ENCODE assay signal across 8 mouse cellular contexts in the genomic region with DNA sequence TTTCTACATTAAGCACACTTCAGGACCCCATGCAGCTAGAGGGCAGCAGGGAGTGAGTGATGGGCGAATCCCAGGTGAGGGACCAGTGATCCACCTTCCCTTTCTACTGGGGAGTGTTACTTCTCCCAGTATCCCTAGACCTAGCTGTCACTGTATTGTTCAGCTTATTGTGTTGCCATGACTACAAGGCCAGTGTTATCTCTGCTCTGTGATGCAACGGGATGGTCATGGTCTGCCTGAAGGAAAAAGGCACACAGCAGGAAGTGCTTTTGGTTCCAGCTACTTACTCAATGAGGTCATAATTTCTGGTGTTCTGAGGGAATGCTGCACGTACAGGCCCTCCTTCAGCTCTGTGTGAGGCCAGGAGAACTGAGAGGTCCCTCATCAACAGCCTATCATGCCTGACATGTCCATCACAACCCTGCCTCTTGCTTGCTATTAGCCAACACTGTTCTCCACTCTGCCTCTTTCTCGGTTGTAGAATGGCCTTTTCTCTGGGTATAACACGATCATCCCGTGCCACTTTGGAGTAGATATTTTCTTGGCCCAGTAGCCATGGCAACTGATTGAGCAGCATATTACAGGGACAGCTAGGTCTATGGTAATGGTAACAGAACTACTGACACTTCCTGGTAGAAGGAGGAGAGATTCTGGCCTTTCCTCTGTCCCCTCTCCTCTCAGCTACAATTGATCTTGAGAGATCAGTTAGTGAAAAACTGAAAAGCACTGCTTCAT.
DNase-seq lines count a peak whose midpoint lies in the region; ATAC-seq and TF ChIP-seq lines count a peak whose summit lies in the region.

No protein-coding gene starts in this region.

- peak; percentile 36 for TF ChIP-seq CTCF in heart, adult 2 months (IDR thresholded peaks at IDR 0.05)
- peak in 2 of 3 experiments; percentile 10; a peak in 1 of 6 replicates for TF ChIP-seq CTCF in MEL (IDR thresholded peaks at IDR 0.05 in 2 of 3, conservative IDR thresholded peaks at IDR 0.05 in 1 of 3; ENCODE audit: control insufficient read depth in 1 of 3, insufficient read depth in 1 of 3, low read depth in 2 of 3, low read length in 3 of 3, poor library complexity in 1 of 3, severe bottlenecking in 1 of 3)

- TF ChIP-seq EP300 in heart, adult 2 months (IDR thresholded peaks at IDR 0.05; ENCODE audit: insufficient read depth, low read depth, low read length), result 0 out of 2 replicates have a peak, but pooled peaks have one; percentile 19
- no peak for TF ChIP-seq EP300 in MEL (IDR thresholded peaks at IDR 0.05; ENCODE audit: low read depth in 1 of 2, low read length in 2 of 2)

- intact Hi-C loops in heart, adult 2 months (cut with DNase I), result no loop called here
- intact Hi-C loops in heart, postnatal 25 days (cut with DNase I), result no loop called here

- H3K79me2 ChIP-seq in heart, adult 2 months (replicated peaks; ENCODE audit: control insufficient read depth, insufficient read depth, low read length), result no peaks in the 10 kb centered on the region
- no peaks in the 10 kb centered on the region for H3K79me2 ChIP-seq in MEL (ENCODE audit: control insufficient read depth, insufficient read depth, low read length, poor library complexity)

- no peak overlapping the region for H3K4me3 ChIP-seq in heart, adult 2 months
- H3K4me3 ChIP-seq in MEL (ENCODE audit: control insufficient read depth in 1 of 2, insufficient read depth in 1 of 2, low read depth in 2 of 2, low read length in 2 of 2), result no peak overlapping the region
- no peak overlapping the region for H3K4me3 ChIP-seq in heart, embryonic 10.5 days

- no peaks in the 10 kb centered on the region for H3K9me3 ChIP-seq in MEL (replicated peaks; ENCODE audit: insufficient read depth, low read length)
- H3K9me3 ChIP-seq in heart, embryonic 10.5 days, result no peaks in the 10 kb centered on the region

- H3K9ac ChIP-seq in heart, adult 2 months (ENCODE audit: low read depth, low read length), result no peak overlapping the region
- H3K9ac ChIP-seq in MEL (ENCODE audit: control insufficient read depth, low read depth, low read length, poor library complexity, severe bottlenecking), result no peak overlapping the region

- no peaks in the 10 kb centered on the region for H3K27me3 ChIP-seq in heart, adult 2 months (ENCODE audit: control insufficient read depth, insufficient read depth, low read length)
- no peaks in the 10 kb centered on the region for H3K27me3 ChIP-seq in MEL (ENCODE audit: control insufficient read depth in 1 of 2, insufficient read depth in 2 of 2, low read length in 2 of 2)
- H3K27me3 ChIP-seq in heart, embryonic 10.5 days (ENCODE audit: insufficient read depth, poor library complexity, severe bottlenecking), result no peaks in the 10 kb centered on the region

- H3K36me3 ChIP-seq in heart, adult 2 months (ENCODE audit: control insufficient read depth, insufficient read depth, low read length), result no peaks in the 10 kb centered on the region
- H3K36me3 ChIP-seq in MEL (ENCODE audit: control insufficient read depth in 1 of 2, insufficient read depth in 2 of 2, low read length in 2 of 2), result no peaks in the 10 kb centered on the region
- no peaks in the 10 kb centered on the region for H3K36me3 ChIP-seq in heart, embryonic 10.5 days

- WGBS in heart, adult 2 months, result 43% methylated on average over 6 of the region's 6 CpGs
- 47% methylated on average over 6 of the region's 6 CpGs for WGBS in heart, embryonic 10.5 days

- H3K4me1 ChIP-seq in heart, adult 2 months (ENCODE audit: control insufficient read depth, insufficient read depth, low read length), result peaks cover 3% of the 10 kb centered on the region; the same call in 1 of the 2 replicates
- H3K4me1 ChIP-seq in MEL (ENCODE audit: control insufficient read depth in 1 of 2, insufficient read depth in 2 of 2, low read length in 2 of 2), result no peaks in the 10 kb centered on the region
- peaks cover 19% of the 10 kb centered on the region; the same call in 1 of the 2 replicates for H3K4me1 ChIP-seq in heart, embryonic 10.5 days

- peak; percentile 88 for ATAC-seq in megakaryocyte progenitor cell, adult 5-6 weeks (replicated peaks; ENCODE audit: poor library complexity)

- H3K27ac ChIP-seq in heart, adult 2 months, result no peak overlapping the region
- no peak overlapping the region for H3K27ac ChIP-seq in MEL (ENCODE audit: control insufficient read depth, low read depth, low read length)
- peak overlapping the region; percentile 32; the same call in 1 of the 2 replicates for H3K27ac ChIP-seq in heart, embryonic 10.5 days

- no peak for TF ChIP-seq POLR2A in heart, adult 2 months (IDR thresholded peaks at IDR 0.05; ENCODE audit: insufficient read depth, low read depth, low read length)
- TF ChIP-seq POLR2A in MEL (IDR thresholded peaks at IDR 0.05; ENCODE audit: control insufficient read depth in 1 of 2, insufficient read depth in 1 of 2, low read depth in 1 of 2, low read length in 2 of 2, poor library complexity in 1 of 2), result no peak

- peak in 1 of 2 experiments; percentile 26 for DNase-seq in heart, adult 2 months
- no peak for DNase-seq in heart, postnatal 25 days (ENCODE audit: low spot score)
- no peak for DNase-seq in MEL (ENCODE audit: low read depth, low spot score)
- peak; percentile 80 for DNase-seq in heart, embryonic 10.5 days (ENCODE audit: low spot score)
- no peak for DNase-seq in spleen, adult 12 weeks (ENCODE audit: low spot score)
- no peak for DNase-seq in left cerebral cortex, adult 18-20 months (ENCODE audit: low spot score in 2 of 2)
- DNase-seq in ovary, postnatal 14 days (ENCODE audit: low spot score), result no peak

- TF ChIP-seq RAD21 in MEL (IDR thresholded peaks at IDR 0.05; ENCODE audit: low read depth, low read length), result no peak; the same call in 1 of the 2 replicates

TF ChIP-seq in MEL, 35 proteins besides CTCF, POLR2A, EP300 and RAD21:
- TF ChIP-seq USF1 (IDR thresholded peaks at IDR 0.05; ENCODE audit: low read depth, low read length) (no peak), SMC3 (IDR thresholded peaks at IDR 0.05; ENCODE audit: low read depth, low read length) (peak; percentile 16; the same call in 1 of the 2 replicates)
